Mouse (Mus musculus) bone marrow, adult 2 months (tissue): ENCODE data around the gene AL607142.1. TPM values are rescaled to one million over a fixed set of nuclear protein-coding genes. Genes with fewer than 3 reads are reported as not detected.
A peak's percentile ranks its signal among the peaks of the same experiment; 100 is the strongest.

Experiments used
- H3K27ac ChIP-seq: fragments of 200-500 bp; 2 replicates; pipeline ENCODE4 v1.5.1; 2012; ENCODE audit warnings: low read depth, mild to moderate bottlenecking, control low read depth, inconsistent platforms, low read length; ENCODE audit not compliant: control insufficient read depth, poor library complexity, insufficient read depth
- H3K4me1 ChIP-seq: fragments of 200-500 bp; 2 replicates; pipeline ENCODE4 v1.6.1; 2011; ENCODE audit warnings: low read length; ENCODE audit not compliant: control insufficient read depth, insufficient read depth
- H3K4me3 ChIP-seq: fragments of 200-500 bp; replicated peaks from 2 replicates; pipeline ENCODE3; 2011; ENCODE audit warnings: mild to moderate bottlenecking, low read depth, low read length, control low read depth; ENCODE audit not compliant: control insufficient read depth
- CTCF ChIP-seq: fragments of 200-500 bp; IDR thresholded peaks from 2 replicates; pipeline ENCODE4 v1.5.1; 2011; ENCODE audit warnings: low read length, control low read depth; ENCODE audit not compliant: control insufficient read depth, insufficient read depth
- POLR2A ChIP-seq: fragments of 200-500 bp; IDR thresholded peaks from 2 replicates; pipeline ENCODE4 v1.6.1; 2011; ENCODE audit warnings: low read depth, mild to moderate bottlenecking, control low read depth, low read length, borderline replicate concordance; ENCODE audit not compliant: control insufficient read depth
- WGBS: fragments of 180-500 bp; shearing (Covaris S2); methylation state at CpG from one replicate; pipeline ENCODE4 v1.1.7; 2018; 5-methylcytosine and 5-hydroxymethylcytosine counted together
- polyA plus RNA-seq: library from polyadenylated mRNA; stranded (reverse); fragments of >200 nt; gene quantifications from 2 replicates; pipeline ENCODE4 v1.2.4, GENCODE M21; 2011; ENCODE audit warnings: low replicate concordance; ENCODE audit not compliant: missing spikeins, insufficient read depth, insufficient read length

The AL607142.1 gene
- polyA plus RNA-seq, 1 experiment = not detected

- 72% methylated on average over 4 of the region's 4 CpGs for WGBS
- no peaks in the 10 kb centered on the region; the same call in 1 of the 2 replicates for H3K4me1 ChIP-seq
- no peak for TF ChIP-seq CTCF
- no peak for TF ChIP-seq POLR2A
- no peak overlapping the region for H3K27ac ChIP-seq
- H3K4me3 ChIP-seq = no peak overlapping the region
Observed at GRCm38 (mm10) chr4:120048274-120048673, 16.5 kb upstream of the AL607142.1 start.

DNA sequence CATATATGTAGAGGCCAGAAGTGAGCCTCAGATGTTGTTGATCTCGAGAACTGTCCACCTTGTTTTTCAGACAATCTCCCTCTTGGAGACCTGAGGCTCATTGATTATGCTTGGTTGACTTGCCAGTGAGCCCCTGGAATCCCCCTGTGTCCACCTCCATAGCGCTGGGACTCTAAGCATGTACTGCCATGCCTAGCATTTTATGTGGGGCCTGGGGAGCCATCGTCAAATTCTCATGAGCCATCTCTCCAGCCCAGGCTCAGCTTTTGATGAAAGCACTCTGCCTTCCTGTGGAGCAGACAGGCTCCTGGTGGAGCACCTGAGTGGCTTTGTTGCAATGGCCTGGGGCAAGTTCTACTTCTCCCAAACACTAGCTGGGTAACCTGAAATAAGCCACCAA lies 14.9 kb upstream of the AL607142.1 start:
- peaks cover 2% of the 10 kb centered on the region for H3K4me1 ChIP-seq
- TF ChIP-seq POLR2A = no peak
- H3K4me3 ChIP-seq = no peak overlapping the region
- H3K27ac ChIP-seq = no peak overlapping the region
- 82% methylated on average over 3 of the region's 3 CpGs for WGBS

DNA sequence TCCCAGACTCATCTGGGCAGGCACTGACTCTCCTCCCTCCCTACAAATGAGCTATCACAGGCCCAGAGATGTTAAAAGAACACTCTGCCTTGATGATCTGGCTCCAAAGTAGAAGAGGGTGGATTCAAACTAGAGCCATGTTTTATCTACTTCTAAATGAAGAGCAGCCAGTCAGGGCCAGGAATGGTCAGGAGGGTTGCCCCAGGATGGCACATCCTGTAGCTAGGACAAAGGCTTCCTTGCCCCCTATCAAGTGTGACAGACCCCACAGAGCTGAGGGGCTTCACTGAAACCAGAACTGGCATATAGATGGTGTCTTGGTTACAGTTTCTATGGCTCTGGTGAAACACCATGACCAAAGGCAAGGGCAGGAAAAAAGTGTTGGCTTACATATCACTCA lies 12.3 kb upstream of the AL607142.1 start:
- no peak for TF ChIP-seq CTCF
- TF ChIP-seq POLR2A = no peak
- H3K4me1 ChIP-seq = peaks cover 2% of the 10 kb centered on the region
- no peak overlapping the region for H3K4me3 ChIP-seq
- H3K27ac ChIP-seq = no peak overlapping the region; the same call in 1 of the 2 replicates

DNA sequence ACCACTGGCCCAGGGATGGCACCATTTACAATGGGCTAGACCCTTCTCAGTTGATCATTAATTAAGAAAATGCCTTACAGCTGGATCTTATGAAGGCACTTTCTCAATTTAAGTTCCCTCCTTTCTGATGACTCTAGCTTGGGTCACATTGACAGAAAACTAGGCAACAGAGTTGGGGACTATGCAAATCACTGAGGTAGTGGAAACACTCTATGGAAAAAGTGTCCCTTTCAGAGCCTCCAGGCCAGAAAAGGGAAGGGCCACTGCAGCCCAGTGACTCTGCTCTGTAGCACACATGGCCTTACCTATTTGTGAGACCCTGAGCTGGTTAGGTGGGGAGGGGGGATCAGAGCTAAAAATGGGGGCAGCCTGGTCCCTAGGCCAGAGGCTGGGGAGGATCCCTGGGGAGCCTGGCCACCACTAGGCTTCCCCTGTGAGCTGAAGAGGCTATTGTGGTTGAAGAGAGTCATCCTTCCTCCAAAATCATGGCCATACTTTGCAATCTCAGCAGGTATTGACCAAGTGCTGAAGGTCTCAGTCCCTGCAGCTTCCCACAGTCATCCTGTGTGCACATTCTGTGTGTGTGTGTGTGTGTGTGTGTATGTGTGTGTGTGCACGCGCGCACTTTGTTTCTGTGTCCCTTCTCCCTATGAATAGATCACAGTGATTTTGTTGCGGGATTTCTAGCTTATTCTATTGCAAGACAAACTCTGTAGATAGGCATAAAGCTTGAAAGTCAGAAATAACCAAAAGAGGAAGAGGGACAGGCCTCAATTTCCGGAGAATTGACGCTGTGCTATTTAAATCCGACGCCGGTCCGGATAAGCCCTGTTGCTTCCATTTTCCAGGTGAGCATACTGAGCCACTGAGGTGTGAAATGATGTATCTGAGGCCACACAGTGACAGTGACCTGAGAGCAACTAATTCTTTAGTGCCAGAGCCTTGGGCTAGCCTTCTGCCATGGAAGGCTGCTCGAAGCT lies 11.5 kb upstream of the AL607142.1 start:
- peak overlapping the region; percentile 74 for H3K27ac ChIP-seq
- TF ChIP-seq POLR2A (no peak), CTCF (no peak)
- H3K4me1 ChIP-seq = peaks cover 2% of the 10 kb centered on the region
- H3K4me3 ChIP-seq = no peak overlapping the region
- WGBS = 16% methylated on average over 11 of the region's 11 CpGs

DNA sequence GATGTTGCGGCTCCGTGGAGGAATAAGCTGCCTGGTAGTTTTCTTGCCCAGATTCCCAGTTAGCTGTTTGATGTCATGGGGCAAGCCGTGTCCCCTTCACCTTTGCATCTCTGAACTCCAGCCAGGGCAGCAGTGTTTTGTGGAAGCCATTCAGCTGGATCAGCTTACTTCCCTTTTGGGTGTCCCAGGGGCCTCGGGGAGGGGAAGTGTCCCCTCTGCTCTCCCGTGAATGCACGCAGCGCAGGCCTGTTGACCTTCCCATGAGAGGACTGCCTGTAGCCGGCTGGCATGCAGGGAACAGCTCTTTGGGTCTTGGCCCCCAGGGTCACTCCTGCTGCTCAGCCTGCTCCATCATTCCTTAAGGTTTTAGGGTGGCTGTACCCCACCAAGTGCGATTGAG lies 10.7 kb upstream of the AL607142.1 start:
- WGBS = 19% methylated on average over 9 of the region's 9 CpGs
- H3K4me1 ChIP-seq = peaks cover 2% of the 10 kb centered on the region
- H3K27ac ChIP-seq = peak overlapping the region; percentile 54
- H3K4me3 ChIP-seq = no peak overlapping the region
- TF ChIP-seq POLR2A (no peak), CTCF (no peak)

DNA sequence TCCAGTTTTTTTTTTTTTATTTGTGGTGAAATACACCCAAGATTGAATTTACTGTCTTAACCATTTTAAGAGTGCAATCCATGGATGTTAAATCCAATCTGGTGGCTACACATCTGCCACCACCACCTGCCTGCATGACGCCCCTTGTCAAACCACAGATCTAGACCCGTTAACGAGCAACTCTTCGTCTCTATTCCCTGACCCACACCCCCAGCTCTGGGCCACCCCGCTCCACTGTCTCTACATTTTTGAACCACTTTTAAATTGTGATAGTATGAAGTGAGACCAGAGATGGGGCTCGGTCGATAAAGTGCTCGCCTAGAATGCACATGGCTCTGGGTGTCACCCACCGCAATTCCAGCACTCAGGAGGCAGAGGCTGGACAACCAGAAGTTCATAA lies 8.3 kb upstream of the AL607142.1 start:
- no peak for TF ChIP-seq POLR2A
- TF ChIP-seq CTCF = no peak
- peaks cover 2% of the 10 kb centered on the region for H3K4me1 ChIP-seq
- no peak overlapping the region for H3K27ac ChIP-seq
- 76% methylated on average over 9 of the region's 9 CpGs for WGBS
- no peak overlapping the region for H3K4me3 ChIP-seq

GRCm38 (mm10) chr4:120057529-120057928 lies 7.3 kb upstream of the AL607142.1 start:
- H3K4me3 ChIP-seq = no peak overlapping the region
- WGBS = 68% methylated on average over 8 of the region's 8 CpGs
- TF ChIP-seq CTCF (no peak), POLR2A (no peak)
- no peak overlapping the region for H3K27ac ChIP-seq
- H3K4me1 ChIP-seq = peaks cover 2% of the 10 kb centered on the region

GRCm38 (mm10) chr4:120058157-120058556 lies 6.6 kb upstream of the AL607142.1 start:
- H3K4me1 ChIP-seq = peaks cover 2% of the 10 kb centered on the region
- no peak overlapping the region for H3K27ac ChIP-seq
- 78% methylated on average over 3 of the region's 3 CpGs for WGBS
- TF ChIP-seq CTCF (no peak), POLR2A (no peak)
- H3K4me3 ChIP-seq = no peak overlapping the region
